Mouse (Mus musculus) ES-E14 (cell line): ENCODE measurements at regions not wholly inside any gene's neighbourhood (a gene's known extent, or its start where the extent isn't known, plus 50 kb on each side); places are given as distances from the start of the nearest gene placed in this dataset.

Experiments
- HCFC1 ChIP-seq: IDR thresholded peaks from 2 replicates; pipeline ENCODE4 v1.6.1; 2012; ENCODE audit warnings: low read length, inconsistent platforms, borderline replicate concordance; ENCODE audit not compliant: insufficient read depth
- MAFK ChIP-seq: IDR thresholded peaks from 2 replicates; pipeline ENCODE4 v1.6.1; 2014; ENCODE audit warnings: mild to moderate bottlenecking, low read depth, low read length, inconsistent platforms; ENCODE audit not compliant: insufficient read depth
- ZC3H11A ChIP-seq: IDR thresholded peaks from 2 replicates; pipeline ENCODE4 v1.6.1; 2012; ENCODE audit warnings: low read depth, mild to moderate bottlenecking, inconsistent platforms, low read length, borderline replicate concordance
- ZNF384 ChIP-seq: IDR thresholded peaks from 2 replicates; pipeline ENCODE4 v1.6.1; 2012; ENCODE audit warnings: low read depth, low read length, inconsistent platforms

DNA sequence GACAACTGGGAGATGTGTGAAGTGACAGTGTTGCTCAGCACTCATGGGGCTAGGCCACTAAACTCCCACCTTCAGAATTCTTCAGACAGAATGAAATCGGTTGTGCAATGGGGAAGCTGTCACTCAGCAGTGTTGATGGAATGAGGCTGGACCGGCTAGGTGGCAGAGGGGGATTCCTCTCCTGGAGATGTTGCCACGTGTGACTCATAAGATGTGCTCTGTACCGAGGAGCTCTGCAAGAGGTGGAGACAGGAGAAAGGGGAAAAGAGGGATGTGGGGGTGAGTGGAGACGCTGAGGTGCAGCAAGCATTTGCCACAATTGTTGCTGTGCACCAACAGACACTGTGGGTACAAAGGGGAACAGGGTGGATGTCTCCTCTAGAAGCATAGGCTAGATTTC is 133.6 kb downstream of the Gm10260 start:
- TF ChIP-seq MAFK (no peak), ZC3H11A (no peak), HCFC1 (no peak), ZNF384 (no peak)
